Mouse (Mus musculus): ENCODE measurements around the gene Ecpas. TPM values are rescaled to one million over a fixed set of nuclear protein-coding genes. Genes with fewer than 3 reads are reported as not detected.

Ecpas gene
- polyA plus RNA-seq, 1 experiment from 2014 or later = 34.5 TPM

DNA sequence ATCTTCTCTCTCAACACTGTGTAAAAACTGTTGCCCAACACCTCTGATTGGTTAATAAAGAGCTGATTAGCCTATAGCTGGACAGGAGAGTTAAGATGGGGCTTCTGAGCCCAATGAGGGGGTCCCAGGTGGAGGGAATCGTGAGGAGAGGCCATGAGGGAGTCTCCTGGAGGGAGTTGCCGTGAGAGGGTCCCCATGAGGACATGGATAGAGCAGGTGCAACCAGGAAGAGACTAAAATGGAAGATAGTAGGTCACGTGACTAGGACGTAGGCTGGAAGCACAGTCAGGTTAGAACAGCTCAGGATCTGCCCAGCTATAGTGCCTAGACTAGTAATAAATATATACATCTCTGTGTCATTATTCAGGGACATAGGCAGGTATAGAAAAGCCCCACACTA is 21.8 kb upstream of the Ecpas start:
- Histone ChIP-seq H3K27ac (replicated peaks) (no peak overlapping the region), H3K36me3 (no peaks in the 10 kb centered on the region), H3K27me3 (replicated peaks) (no peaks in the 10 kb centered on the region), H3K4me3 (replicated peaks) (no peak overlapping the region), H3K9me3 (replicated peaks) (no peaks in the 10 kb centered on the region), H3K4me2 (no peak overlapping the region), H3K9ac (replicated peaks) (no peak overlapping the region), H3K4me1 (peaks cover 4% of the 10 kb centered on the region; the same call in 1 of the 2 replicates)
- ATAC-seq (ENCODE audit: low FRiP score) = no peak
- 85% methylated on average over 4 of the region's 4 CpGs for WGBS

DNA sequence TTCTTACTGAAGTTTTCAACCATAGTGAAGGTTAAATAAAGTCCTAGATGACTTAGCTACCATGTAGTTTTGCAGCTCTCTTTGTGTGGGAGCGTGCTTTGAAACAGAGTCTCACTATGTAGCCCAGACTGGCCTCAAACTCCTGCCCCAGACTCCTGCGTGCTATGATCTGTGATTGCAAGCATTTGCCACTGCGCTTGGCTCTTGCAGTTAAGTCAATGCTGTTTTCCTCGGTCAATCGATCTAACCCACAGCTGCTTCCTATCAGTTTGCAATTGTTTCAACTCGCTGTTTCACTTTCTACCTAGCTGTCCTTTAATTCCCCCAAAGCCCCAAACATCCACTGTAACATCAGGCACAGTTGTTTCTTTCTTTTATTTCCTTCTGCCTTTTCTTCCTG is 20.0 kb upstream of the Ecpas start:
- no peak overlapping the region for H3K27ac ChIP-seq (replicated peaks)
- peaks cover 4% of the 10 kb centered on the region; the same call in 1 of the 2 replicates for H3K4me1 ChIP-seq
- ATAC-seq (ENCODE audit: low FRiP score) = no peak
- H3K27me3 ChIP-seq (replicated peaks) = no peaks in the 10 kb centered on the region
- no peak overlapping the region for H3K4me2 ChIP-seq
- no peak overlapping the region for H3K4me3 ChIP-seq (replicated peaks)
- WGBS = 90% methylated on average over 6 of the region's 6 CpGs
- H3K9ac ChIP-seq (replicated peaks) = no peak overlapping the region
- H3K9me3 ChIP-seq (replicated peaks) = no peaks in the 10 kb centered on the region
- H3K36me3 ChIP-seq = no peaks in the 10 kb centered on the region

DNA sequence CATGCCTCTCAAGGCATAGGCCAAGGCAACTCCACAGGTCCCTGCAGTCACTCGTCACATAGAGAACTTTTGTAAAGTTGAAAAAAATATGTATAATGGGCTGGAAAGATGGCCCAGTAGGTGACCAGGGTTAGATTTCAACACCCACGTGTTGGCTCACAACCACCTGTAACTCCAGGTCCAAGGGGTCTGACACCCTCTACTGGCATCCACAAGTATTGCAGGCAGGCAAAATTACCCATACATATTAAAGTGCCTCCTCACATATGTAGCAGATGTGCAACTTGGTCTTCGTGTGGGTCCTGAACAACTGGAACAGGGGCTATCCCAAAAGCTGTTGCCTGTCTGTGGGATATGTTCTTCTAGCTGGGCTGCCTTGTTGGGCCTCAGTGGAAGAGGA is 15.1 kb upstream of the Ecpas start:
- Histone ChIP-seq H3K27me3 (replicated peaks) (no peaks in the 10 kb centered on the region), H3K9ac (replicated peaks) (no peak overlapping the region), H3K36me3 (no peaks in the 10 kb centered on the region), H3K27ac (replicated peaks) (no peak overlapping the region), H3K9me3 (replicated peaks) (0 out of 2 replicates have a peak, but pooled peaks cover 3% of the 10 kb centered on the region), H3K4me1 (no peaks in the 10 kb centered on the region), H3K4me2 (no peak overlapping the region), H3K4me3 (replicated peaks) (no peak overlapping the region)
- ATAC-seq (ENCODE audit: low FRiP score) = no peak
- WGBS = 66% methylated on average over 3 of the region's 3 CpGs

DNA sequence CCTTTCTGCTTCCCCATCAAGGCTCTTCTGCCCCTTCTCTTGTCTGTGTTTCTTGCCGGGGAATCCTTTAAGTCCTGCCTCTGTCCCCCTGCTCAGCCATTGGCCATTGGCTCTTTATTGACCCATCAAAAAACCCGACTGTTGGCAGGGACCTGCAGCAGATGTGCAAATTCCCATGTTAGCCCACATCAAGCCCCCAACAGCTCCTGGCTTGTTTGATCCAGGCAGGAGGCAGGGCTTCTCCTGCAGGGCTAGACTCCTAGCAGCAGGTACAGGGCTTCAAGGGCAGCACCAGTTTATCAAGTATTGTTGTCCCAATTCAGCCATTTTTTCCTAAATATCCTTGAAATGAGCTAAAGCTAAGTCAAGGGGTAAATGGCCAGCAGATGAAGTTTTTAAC is 13.6 kb upstream of the Ecpas start:
- Histone ChIP-seq H3K4me1 (no peaks in the 10 kb centered on the region), H3K4me2 (no peak overlapping the region), H3K4me3 (replicated peaks) (no peak overlapping the region), H3K9ac (replicated peaks) (no peak overlapping the region), H3K27ac (replicated peaks) (no peak overlapping the region), H3K27me3 (replicated peaks) (no peaks in the 10 kb centered on the region), H3K36me3 (no peaks in the 10 kb centered on the region), H3K9me3 (replicated peaks) (0 out of 2 replicates have a peak, but pooled peaks cover 3% of the 10 kb centered on the region)
- 9% methylated on average over 2 of the region's 2 CpGs for WGBS
- ATAC-seq (ENCODE audit: low FRiP score) = no peak

DNA sequence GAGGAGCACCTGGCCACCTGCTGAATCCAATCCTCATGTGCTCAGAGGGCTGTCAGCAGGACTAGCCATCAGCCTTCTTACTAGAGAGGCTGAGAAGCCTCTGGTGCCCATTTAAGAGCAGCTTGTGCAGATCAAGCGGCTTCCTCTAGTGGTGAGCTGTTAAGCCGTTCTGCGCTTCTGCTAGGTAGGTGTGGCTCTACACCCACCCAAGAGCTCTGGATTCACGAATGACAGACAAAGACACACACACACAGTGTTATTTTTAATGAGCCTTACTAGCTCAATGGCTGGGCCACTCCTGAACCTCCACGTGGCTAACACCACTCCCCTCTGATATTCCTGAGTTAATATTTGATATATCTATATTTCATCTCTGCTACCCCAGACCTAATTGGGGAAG is 13.1 kb upstream of the Ecpas start:
- no peaks in the 10 kb centered on the region for H3K36me3 ChIP-seq
- H3K4me2 ChIP-seq = no peak overlapping the region
- H3K4me1 ChIP-seq = no peaks in the 10 kb centered on the region
- no peak overlapping the region for H3K9ac ChIP-seq (replicated peaks)
- no peak overlapping the region for H3K27ac ChIP-seq (replicated peaks)
- ATAC-seq (ENCODE audit: low FRiP score) = no peak
- 46% methylated on average over 5 of the region's 5 CpGs for WGBS
- H3K9me3 ChIP-seq (replicated peaks) = 0 out of 2 replicates have a peak, but pooled peaks cover 3% of the 10 kb centered on the region
- H3K27me3 ChIP-seq (replicated peaks) = no peaks in the 10 kb centered on the region
- no peak overlapping the region for H3K4me3 ChIP-seq (replicated peaks)

DNA sequence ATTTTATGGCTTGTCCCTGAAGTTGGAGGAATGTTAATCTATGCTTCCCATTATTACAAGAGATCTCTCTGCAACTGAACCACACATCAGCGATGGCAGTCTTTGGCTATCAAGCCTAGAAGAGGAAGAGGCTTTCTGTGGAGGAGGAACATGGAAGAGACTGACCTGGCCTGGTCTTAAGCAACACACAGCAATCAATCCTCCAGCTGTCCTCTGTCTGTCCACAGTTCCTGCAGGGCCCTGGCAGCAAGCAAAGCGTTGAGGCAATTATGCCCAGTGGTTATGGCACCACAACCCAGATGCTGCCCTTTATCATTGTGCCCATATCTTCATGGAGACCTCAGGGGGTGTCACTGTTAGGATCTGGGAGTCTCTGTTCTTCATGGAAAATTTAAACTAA is 11.4 kb upstream of the Ecpas start:
- no peak for ATAC-seq (ENCODE audit: low FRiP score)

DNA sequence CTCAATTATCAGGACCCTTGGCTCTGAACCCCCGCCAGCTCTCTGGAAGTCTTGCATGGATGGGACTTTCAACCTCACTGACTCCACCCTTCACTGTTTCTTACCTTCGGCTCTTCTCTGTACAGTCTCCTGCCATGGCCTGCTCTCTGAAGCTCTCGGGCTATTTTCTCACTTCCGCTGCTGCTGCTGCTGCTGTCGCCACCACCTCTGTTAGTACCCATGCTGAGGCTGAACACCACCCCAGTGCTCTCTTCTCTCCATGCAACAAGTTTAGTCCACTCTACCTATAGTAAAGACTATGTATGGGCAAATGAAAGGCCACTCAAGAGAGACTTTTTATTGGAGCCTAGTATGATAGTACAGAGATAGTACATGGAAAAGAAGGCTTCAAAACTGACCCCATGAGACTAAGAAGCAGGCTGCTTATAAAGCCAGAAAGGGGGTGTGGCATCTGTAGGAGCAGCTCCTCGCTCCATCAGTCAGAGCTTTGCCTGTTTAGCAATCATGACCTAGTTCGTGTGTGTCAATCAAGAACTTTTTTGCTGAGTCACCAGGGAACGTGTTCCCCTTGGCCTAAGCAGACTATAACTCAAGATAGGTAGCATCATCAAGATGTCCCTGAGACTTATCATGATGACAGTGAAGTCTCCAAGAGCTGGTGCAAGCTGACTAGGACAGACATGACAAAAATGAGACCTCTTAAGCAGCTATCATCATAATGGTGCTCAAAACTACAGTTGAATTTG is 2.7 kb upstream of the Ecpas start:
- H3K4me3 ChIP-seq (replicated peaks) = no peak overlapping the region
- ATAC-seq (ENCODE audit: low FRiP score) = no peak
- WGBS = 88% methylated on average over 8 of the region's 8 CpGs
- no peak overlapping the region for H3K9ac ChIP-seq (replicated peaks)
- no peaks in the 10 kb centered on the region for H3K27me3 ChIP-seq (replicated peaks)
- no peaks in the 10 kb centered on the region for H3K9me3 ChIP-seq (replicated peaks)
- H3K4me1 ChIP-seq = peaks cover 14% of the 10 kb centered on the region
- no peak overlapping the region for H3K4me2 ChIP-seq
- H3K36me3 ChIP-seq = no peaks in the 10 kb centered on the region
- no peak overlapping the region for H3K27ac ChIP-seq (replicated peaks)

More for the DNA sequence above, 11.4 kb upstream of the Ecpas start:
- H3K27ac ChIP-seq (replicated peaks) = no peak overlapping the region
- H3K27me3 ChIP-seq (replicated peaks) = no peaks in the 10 kb centered on the region
- H3K36me3 ChIP-seq = no peaks in the 10 kb centered on the region
- 77% methylated on average over 2 of the region's 2 CpGs for WGBS
- H3K4me3 ChIP-seq (replicated peaks) = no peak overlapping the region
- H3K9ac ChIP-seq (replicated peaks) = no peak overlapping the region
- no peak overlapping the region for H3K4me2 ChIP-seq
- no peaks in the 10 kb centered on the region for H3K4me1 ChIP-seq
- 0 out of 2 replicates have a peak, but pooled peaks cover 3% of the 10 kb centered on the region for H3K9me3 ChIP-seq (replicated peaks)

DNA sequence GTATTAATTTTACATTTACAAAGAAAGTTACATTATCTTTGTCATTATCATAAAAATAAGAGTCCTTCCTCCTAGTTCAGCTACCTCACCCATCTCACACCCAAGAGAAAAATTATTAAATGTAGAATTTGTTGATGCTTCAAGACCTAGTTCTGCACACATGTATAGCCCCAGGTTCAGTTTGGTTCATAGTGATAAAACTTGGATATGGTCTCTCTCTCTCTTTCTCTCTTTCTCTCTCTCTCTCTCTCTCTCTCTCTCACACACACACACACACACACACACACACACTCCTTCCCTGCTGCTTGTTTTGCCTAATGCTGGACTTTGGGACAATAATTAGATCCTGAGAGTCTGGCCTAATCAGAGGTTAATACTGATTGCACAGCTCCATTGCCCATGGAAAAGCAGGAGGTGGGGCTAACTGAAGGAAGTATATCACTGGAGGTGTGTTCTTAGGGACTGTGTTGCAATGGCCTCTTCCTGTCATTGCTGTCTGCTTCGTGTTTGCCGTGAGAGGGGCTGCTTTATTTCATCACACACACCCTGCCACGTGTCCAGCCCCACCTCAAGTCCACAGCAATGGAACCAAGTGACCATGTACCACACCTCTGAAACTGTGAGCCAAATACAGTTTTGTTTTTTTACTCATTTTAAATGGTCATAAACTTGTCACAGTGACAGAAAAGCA is 932 bp upstream of the Ecpas start:
- ATAC-seq (ENCODE audit: low FRiP score) = no peak
- H3K4me2 ChIP-seq = peak overlapping the region; percentile 68
- no peaks in the 10 kb centered on the region for H3K27me3 ChIP-seq (replicated peaks)
- H3K4me3 ChIP-seq (replicated peaks) = peak overlapping the region; percentile 63
- H3K4me1 ChIP-seq = peaks cover 20% of the 10 kb centered on the region
- H3K36me3 ChIP-seq = no peaks in the 10 kb centered on the region
- peak overlapping the region; percentile 83; the same call in 1 of the 2 replicates for H3K9ac ChIP-seq (replicated peaks)
- 35% methylated on average over 3 of the region's 3 CpGs for WGBS
- no peak overlapping the region for H3K27ac ChIP-seq (replicated peaks)
- H3K9me3 ChIP-seq (replicated peaks) = no peaks in the 10 kb centered on the region

DNA sequence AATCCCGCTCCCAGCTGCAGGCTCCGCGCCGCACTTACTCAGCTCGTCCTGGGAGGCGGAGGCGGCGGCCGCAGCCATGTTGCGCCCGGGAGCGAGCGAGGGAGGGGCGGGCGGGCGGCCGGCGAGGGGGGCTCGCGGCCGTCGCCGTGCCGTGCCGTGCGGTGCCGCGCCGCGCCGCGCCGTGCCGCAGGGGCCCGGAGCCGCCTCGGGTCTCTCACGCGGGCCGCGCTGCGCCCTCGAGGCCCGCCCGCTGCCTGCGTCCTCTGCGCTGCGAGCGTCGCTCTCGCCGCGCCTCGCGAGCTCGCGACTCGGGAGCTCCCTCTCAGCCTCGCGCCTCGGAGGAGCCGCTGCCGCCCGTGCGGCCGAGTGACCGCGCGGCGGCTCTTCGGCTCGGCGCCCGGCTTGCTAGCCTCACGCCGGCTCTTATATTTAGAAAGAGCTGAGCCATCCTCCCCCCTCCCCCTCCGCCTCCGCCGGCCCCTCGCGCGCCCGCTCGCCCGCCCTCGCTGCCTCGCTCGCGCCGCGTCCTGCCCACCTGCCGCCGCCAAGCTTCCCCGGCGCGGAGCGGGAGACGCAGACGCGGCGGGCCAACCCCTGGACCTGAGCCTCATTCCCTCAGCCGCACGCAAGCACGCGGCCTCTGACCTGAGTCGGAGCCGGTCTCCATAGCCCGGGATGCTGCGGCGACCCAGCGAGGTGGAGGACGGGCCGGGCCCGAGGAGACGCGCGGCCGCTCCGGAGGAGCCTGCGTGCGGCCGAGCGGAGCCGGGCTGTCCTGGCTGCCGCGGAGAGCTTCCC is 519 bp downstream of the Ecpas start:
- Histone ChIP-seq H3K27ac (replicated peaks) (peak overlapping the region; percentile 98), H3K36me3 (no peaks in the 10 kb centered on the region), H3K9ac (replicated peaks) (peak overlapping the region; percentile 83), H3K4me3 (replicated peaks) (peak overlapping the region; percentile 63), H3K4me1 (peaks cover 20% of the 10 kb centered on the region), H3K9me3 (replicated peaks) (no peaks in the 10 kb centered on the region), H3K4me2 (peak overlapping the region; percentile 68), H3K27me3 (replicated peaks) (no peaks in the 10 kb centered on the region)
- under 1% methylated on average over 105 of the region's 126 CpGs for WGBS
- peak; percentile 90 for ATAC-seq (ENCODE audit: low FRiP score)

DNA sequence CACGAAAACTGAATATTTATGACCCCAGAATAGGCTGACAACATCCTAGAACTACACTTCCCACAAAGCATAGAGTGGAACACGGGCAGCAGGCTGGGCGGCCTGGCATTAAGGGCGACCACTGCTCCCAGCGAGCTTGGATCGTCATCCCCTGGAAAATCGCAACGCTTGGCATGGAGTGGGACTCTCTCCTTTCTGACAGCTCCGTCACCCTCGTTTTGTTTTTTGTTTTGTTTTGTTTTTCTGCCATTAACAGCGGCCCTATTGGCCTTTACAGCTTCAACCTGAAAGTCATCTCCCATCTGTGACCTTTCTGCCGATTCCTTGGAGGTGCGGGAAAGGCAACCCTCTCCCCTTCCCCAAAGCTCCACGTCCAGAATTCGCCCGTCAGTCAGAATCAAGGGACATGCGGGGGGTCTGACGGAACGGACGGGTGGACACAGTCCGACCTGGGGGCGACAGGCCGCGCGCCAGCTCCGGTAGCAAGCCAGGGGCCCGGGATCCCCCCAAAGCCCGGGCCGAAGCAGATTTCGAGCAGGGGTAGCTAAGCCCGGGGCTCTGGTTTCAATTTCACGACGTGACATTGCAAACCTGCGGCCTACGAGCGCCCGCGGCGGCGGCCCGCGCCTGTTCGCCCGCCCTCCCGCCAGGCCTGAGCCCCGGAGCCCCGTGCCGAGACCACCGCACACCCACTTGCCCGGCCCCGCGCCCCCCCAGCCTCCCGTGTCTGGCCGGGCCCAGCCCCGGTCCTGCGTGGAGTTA is 1.3 kb downstream of the Ecpas start:
- Histone ChIP-seq H3K9me3 (replicated peaks) (no peaks in the 10 kb centered on the region), H3K4me2 (peak overlapping the region; percentile 68), H3K27me3 (replicated peaks) (no peaks in the 10 kb centered on the region), H3K9ac (replicated peaks) (peak overlapping the region; percentile 83), H3K27ac (replicated peaks) (peak overlapping the region; percentile 98), H3K36me3 (no peaks in the 10 kb centered on the region), H3K4me3 (replicated peaks) (peak overlapping the region; percentile 63), H3K4me1 (peaks cover 20% of the 10 kb centered on the region)
- ATAC-seq (ENCODE audit: low FRiP score) = peak; percentile 74
- under 1% methylated on average over 56 of the region's 56 CpGs for WGBS
